Comparison of ENCODE assay signal across 7 mouse cellular contexts in the genomic region with DNA sequence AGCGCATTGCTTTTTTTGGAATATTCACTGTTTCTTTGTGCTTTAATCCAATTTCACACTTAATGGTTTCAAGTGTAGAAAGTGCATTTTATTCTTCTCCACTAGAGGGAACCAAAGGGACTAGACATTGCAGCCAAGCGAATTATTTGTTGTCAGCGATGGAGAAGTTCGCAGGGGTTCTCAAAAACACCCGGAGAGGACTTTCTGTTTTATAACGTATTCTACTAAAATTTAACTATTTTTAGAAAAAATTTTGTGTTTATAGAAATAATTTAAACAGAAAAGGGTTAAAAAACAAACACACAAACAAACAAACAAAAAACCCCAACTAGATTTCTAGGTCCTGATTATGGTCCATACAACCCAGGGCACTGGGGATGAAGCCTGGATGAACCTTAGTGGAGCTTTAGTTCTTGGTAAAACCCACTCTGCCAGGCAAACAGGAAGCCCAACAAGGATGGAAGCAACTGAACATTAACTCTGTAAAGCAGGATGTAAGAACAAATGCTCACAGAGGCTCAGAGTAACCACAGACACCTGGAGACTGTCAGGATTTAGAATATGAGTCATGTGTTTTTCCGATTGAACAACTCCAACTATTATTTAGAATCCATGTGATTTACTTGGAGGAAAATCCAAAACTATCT.
DNase-seq lines count a peak whose midpoint lies in the region; ATAC-seq and TF ChIP-seq lines count a peak whose summit lies in the region.

No protein-coding gene starts in this region.

- TF ChIP-seq CTCF in layer of hippocampus, adult 2 months (conservative IDR thresholded peaks at IDR 0.05), result peak; percentile 89
- TF ChIP-seq CTCF in midbrain, postnatal 0 days (IDR thresholded peaks at IDR 0.05), result peak; percentile 88

- H3K9me3 ChIP-seq in midbrain, postnatal 0 days (ENCODE audit: low read length), result no peaks in the 10 kb centered on the region

- H3K27ac ChIP-seq in layer of hippocampus, adult 2 months, result no peak overlapping the region
- no peak overlapping the region for H3K27ac ChIP-seq in midbrain, postnatal 0 days (ENCODE audit: low read depth, low read length)

- peak overlapping the region; percentile 39 for H3K4me2 ChIP-seq in midbrain, postnatal 0 days (ENCODE audit: low read depth, low read length, poor library complexity, severe bottlenecking)

- peak overlapping the region; percentile 44 for H3K4me3 ChIP-seq in layer of hippocampus, adult 2 months
- H3K4me3 ChIP-seq in midbrain, postnatal 0 days (ENCODE audit: low read depth, low read length), result peak overlapping the region; percentile 1; the same call in 1 of the 2 replicates

- WGBS in midbrain, postnatal 0 days, result 20% methylated on average over 7 of the region's 7 CpGs

- no peaks in the 10 kb centered on the region for H3K36me3 ChIP-seq in midbrain, postnatal 0 days (ENCODE audit: insufficient read depth, low read length)

- ATAC-seq in midbrain, postnatal 0 days (ENCODE audit: low FRiP score), result no peak

- no peaks in the 10 kb centered on the region for H3K27me3 ChIP-seq in midbrain, postnatal 0 days (ENCODE audit: insufficient read depth, low read length)

- DNase-seq in layer of hippocampus, adult 2 months (ENCODE audit: low spot score in 2 of 2), result peak; percentile 16 to 22
- DNase-seq in layer of hippocampus, postnatal 25 days (ENCODE audit: extremely low spot score in 1 of 2, low spot score in 1 of 2), result no peak
- peak; percentile 74 for DNase-seq in NIH3T3 (ENCODE audit: low read depth)
- DNase-seq in embryo, embryonic 9.5 days (ENCODE audit: extremely low spot score), result peak; percentile 33
- DNase-seq in midbrain, postnatal 0 days (ENCODE audit: low spot score), result peak; percentile 81
- DNase-seq in adrenal gland, postnatal 36 days, result no peak
- no peak for DNase-seq in urinary bladder, postnatal 25 days (ENCODE audit: low spot score)

- no peaks in the 10 kb centered on the region for H3K4me1 ChIP-seq in midbrain, postnatal 0 days (ENCODE audit: insufficient read depth, low read length)

- H3K9ac ChIP-seq in midbrain, postnatal 0 days (replicated peaks; ENCODE audit: low read length, poor library complexity, severe bottlenecking), result no peak overlapping the region

Comparison
In these comparisons a context has a peak if more than half of its experiments do, and no peak if none do; other contexts are left out.
1. DNase-seq: peak in layer of hippocampus, adult 2 months (2 of 2), NIH3T3 (single experiment), embryo, embryonic 9.5 days (single experiment) and midbrain, postnatal 0 days (single experiment); none in layer of hippocampus, postnatal 25 days (0 of 2), adrenal gland, postnatal 36 days (0 of 2) and urinary bladder, postnatal 25 days (single experiment).